Mouse (Mus musculus) gastrocnemius, adult 2 months (tissue): ENCODE results near the gene Atp9a. TPM values are rescaled to one million over a fixed set of nuclear protein-coding genes. Genes with fewer than 3 reads are reported as not detected.
A peak's percentile ranks its signal among the peaks of the same experiment; 100 is the strongest.

Experiments used
- DNase-seq: peaks from one replicate; pipeline ENCODE4 v3.0.0; 2022
- H3K27ac ChIP-seq: fragments of 200-600 bp; 2 replicates; pipeline ENCODE4 v1.8.1; 2022; ENCODE audit warnings: mild to moderate bottlenecking
- H3K4me3 ChIP-seq: fragments of 200-600 bp; 2 replicates; pipeline ENCODE4 v1.8.1; 2022; ENCODE audit warnings: mild to moderate bottlenecking, moderate library complexity
- CTCF ChIP-seq: fragments of 200-600 bp; IDR thresholded peaks from 2 replicates; pipeline ENCODE4 v1.8.1; 2022; ENCODE audit warnings: antibody characterized with exemption, mild to moderate bottlenecking, moderate library complexity
- intact Hi-C: fragments of 180-260 bp; cut with DNase I; formaldehyde crosslinking; loops from one replicate; pipeline ENCODE4 v1.15.1; 2025
- total RNA-seq, 2 experiments: library from RNA; stranded (reverse); gene quantifications; 2 replicates each; pipeline ENCODE4 v1.2.3; 2021

The Atp9a gene
- total RNA-seq, 2 experiments from 2014 or later = 15.3 to 25.0 TPM

GRCm38 (mm10) chr2:168670241-168670640 lies 72.0 kb downstream of the Atp9a start:
- TF ChIP-seq CTCF = no peak
- Histone ChIP-seq H3K4me3 (no peak overlapping the region), H3K27ac (no peak overlapping the region)
- no peak for DNase-seq
- intact Hi-C loops = no loop called here

GRCm38 (mm10) chr2:168669762-168670161 lies 72.4 kb downstream of the Atp9a start:
- no peak overlapping the region for H3K27ac ChIP-seq
- intact Hi-C loops = no loop called here
- TF ChIP-seq CTCF = peak; percentile 8; the same call in 1 of the 2 replicates
- DNase-seq = no peak
- H3K4me3 ChIP-seq = no peak overlapping the region

- no peak for TF ChIP-seq CTCF
- no peak for DNase-seq
- intact Hi-C loops = no loop called here
- no peak overlapping the region for H3K27ac ChIP-seq
- H3K4me3 ChIP-seq = no peak overlapping the region
Observed at GRCm38 (mm10) chr2:168667745-168668144, 74.5 kb downstream of the Atp9a start.

- Histone ChIP-seq H3K27ac (no peak overlapping the region), H3K4me3 (no peak overlapping the region)
- DNase-seq = no peak
- intact Hi-C loops = no loop called here
- no peak for TF ChIP-seq CTCF
Observed at GRCm38 (mm10) chr2:168665680-168666079, 76.5 kb downstream of the Atp9a start.

GRCm38 (mm10) chr2:168663716-168664115 lies 78.5 kb downstream of the Atp9a start:
- no peak for TF ChIP-seq CTCF
- no peak overlapping the region for H3K4me3 ChIP-seq
- no peak overlapping the region for H3K27ac ChIP-seq
- no peak for DNase-seq
- intact Hi-C loops = no loop called here

- H3K27ac ChIP-seq = no peak overlapping the region
- H3K4me3 ChIP-seq = no peak overlapping the region
- DNase-seq = no peak
- intact Hi-C loops = no loop called here
- TF ChIP-seq CTCF = no peak
Observed at GRCm38 (mm10) chr2:168663216-168663615, 79.0 kb downstream of the Atp9a start.

- intact Hi-C loops = no loop called here
- H3K27ac ChIP-seq = no peak overlapping the region
- TF ChIP-seq CTCF = no peak
- no peak for DNase-seq
- no peak overlapping the region for H3K4me3 ChIP-seq
Observed at GRCm38 (mm10) chr2:168661802-168662201, 80.4 kb downstream of the Atp9a start.

GRCm38 (mm10) chr2:168660344-168660743 lies 81.9 kb downstream of the Atp9a start:
- TF ChIP-seq CTCF = peak; percentile 51
- intact Hi-C loops = no loop called here
- no peak for DNase-seq
- Histone ChIP-seq H3K4me3 (no peak overlapping the region), H3K27ac (no peak overlapping the region)

GRCm38 (mm10) chr2:168658551-168658950 lies 83.7 kb downstream of the Atp9a start:
- no peak overlapping the region for H3K27ac ChIP-seq
- intact Hi-C loops = loop anchor here (10.0 kb wide), 1 partner anchor 404 kb away; no protein-coding TSS in a partner anchor
- H3K4me3 ChIP-seq = no peak overlapping the region
- no peak for TF ChIP-seq CTCF
- DNase-seq = peak; percentile 47

GRCm38 (mm10) chr2:168656569-168657308 lies 85.5 kb downstream of the Atp9a start:
- DNase-seq = no peak
- intact Hi-C loops = loop anchor here (10.0 kb wide), 1 partner anchor 402 kb away; no protein-coding TSS in a partner anchor
- Histone ChIP-seq H3K27ac (no peak overlapping the region), H3K4me3 (no peak overlapping the region)
- TF ChIP-seq CTCF = no peak

- Histone ChIP-seq H3K27ac (no peak overlapping the region), H3K4me3 (no peak overlapping the region)
- TF ChIP-seq CTCF = no peak
- intact Hi-C loops = loop anchor here (10.0 kb wide), 1 partner anchor 400 kb away; no protein-coding TSS in a partner anchor
- no peak for DNase-seq
Observed at GRCm38 (mm10) chr2:168654983-168655669, 87.1 kb downstream of the Atp9a start.

- intact Hi-C loops = loop anchor here (10.0 kb wide), 1 partner anchor 400 kb away; no protein-coding TSS in a partner anchor
- TF ChIP-seq CTCF = no peak
- H3K4me3 ChIP-seq = no peak overlapping the region
- DNase-seq = no peak
- no peak overlapping the region for H3K27ac ChIP-seq
Observed at GRCm38 (mm10) chr2:168654482-168654881, 87.7 kb downstream of the Atp9a start.

- TF ChIP-seq CTCF = peak; percentile 68
- DNase-seq = peak; percentile 55
- intact Hi-C loops = loop anchor here (10.0 kb wide), 1 partner anchor 397 kb away; no protein-coding TSS in a partner anchor
- Histone ChIP-seq H3K27ac (no peak overlapping the region), H3K4me3 (no peak overlapping the region)
Observed at GRCm38 (mm10) chr2:168651757-168652156, 90.5 kb downstream of the Atp9a start.

- H3K4me3 ChIP-seq = no peak overlapping the region
- no peak for DNase-seq
- H3K27ac ChIP-seq = no peak overlapping the region
- no peak for TF ChIP-seq CTCF
- intact Hi-C loops = no loop called here
Observed at GRCm38 (mm10) chr2:168648171-168648570, 94.0 kb downstream of the Atp9a start.
